Mouse (Mus musculus): ENCODE measurements at regions not wholly inside any gene's neighbourhood (a gene's known extent, or its start where the extent isn't known, plus 50 kb on each side); places are given as distances from the start of the nearest gene placed in this dataset.
"Not testable (repeated sequence)": the region's sequence is repeated elsewhere in the genome, so short reads cannot be mapped to it uniquely, and the experiment has no call there.

DNA sequence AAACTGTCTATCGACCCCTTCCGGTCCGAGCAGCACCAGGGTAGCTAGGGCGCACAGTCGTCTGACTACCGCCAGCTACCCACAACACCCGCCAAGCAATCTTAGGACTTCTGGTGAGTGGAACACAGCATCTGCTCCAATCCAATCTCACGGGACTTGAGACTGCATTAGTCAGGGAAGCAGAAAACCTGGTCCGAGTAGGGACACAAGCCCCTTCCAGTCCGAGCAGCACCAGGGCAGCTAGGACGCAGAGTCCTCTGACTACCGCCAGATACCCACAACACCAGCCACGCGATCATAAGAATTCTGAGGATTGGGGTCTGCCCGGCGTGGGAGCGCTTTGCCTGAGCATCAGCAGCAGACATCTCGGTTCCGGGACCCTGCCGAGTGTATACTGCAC, 79.6 kb downstream of the Gm10715 start:
- not testable (repeated sequence) for DNase-seq (ENCODE audit: low read depth, low spot score)

DNA sequence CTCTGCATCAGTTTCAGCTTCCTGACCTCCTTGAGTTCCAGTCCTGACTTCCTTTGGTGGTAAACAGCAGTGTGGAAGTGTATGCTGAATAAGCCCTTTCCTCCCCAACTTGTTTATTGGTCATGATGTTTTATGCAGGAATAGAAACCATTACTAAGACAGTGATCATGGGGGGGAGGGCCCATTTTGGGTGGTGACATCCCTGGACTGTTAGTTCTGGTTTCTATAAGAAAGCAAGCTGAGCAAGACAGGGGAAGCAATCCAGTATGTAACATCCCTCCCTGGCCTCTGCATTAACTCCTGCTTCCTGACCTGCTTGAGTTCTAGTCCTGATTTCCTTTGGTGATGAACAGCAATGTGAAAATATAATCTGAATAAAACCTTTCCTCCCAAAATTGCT, 124.5 kb downstream of the Gm10715 start:
- no peak for DNase-seq (ENCODE audit: low read depth, low spot score)

DNA sequence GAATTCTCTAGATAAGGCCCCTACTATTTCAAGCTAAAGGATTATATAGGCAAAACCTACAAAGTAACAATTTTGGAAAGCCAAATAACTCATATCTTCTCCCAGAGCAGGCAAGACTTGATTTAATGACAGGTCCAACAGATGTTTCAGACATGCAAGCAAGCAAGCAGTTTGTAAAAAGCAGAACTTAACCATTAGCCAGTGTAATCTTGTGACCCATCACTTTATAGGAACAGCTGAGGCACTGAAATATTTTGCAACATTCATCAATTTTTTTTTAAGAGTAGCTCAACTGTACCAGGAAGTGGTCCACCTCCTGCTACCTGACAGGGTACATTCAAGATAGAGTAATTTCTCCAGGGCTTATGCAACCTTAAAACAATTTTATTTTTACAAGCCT, 147.7 kb downstream of the Gm10715 start:
- no peak for DNase-seq (ENCODE audit: low read depth, low spot score)

GRCm38 (mm10) chr9:3199151-3200018, 135.6 kb upstream of the Alkbh8 start:
- peak; percentile 12 for DNase-seq (ENCODE audit: low read depth, low spot score)

- not testable (repeated sequence) for DNase-seq (ENCODE audit: low read depth, low spot score)
Measured at GRCm38 (mm10) chr9:3200019-3200347, 135.0 kb upstream of the Alkbh8 start.

DNA sequence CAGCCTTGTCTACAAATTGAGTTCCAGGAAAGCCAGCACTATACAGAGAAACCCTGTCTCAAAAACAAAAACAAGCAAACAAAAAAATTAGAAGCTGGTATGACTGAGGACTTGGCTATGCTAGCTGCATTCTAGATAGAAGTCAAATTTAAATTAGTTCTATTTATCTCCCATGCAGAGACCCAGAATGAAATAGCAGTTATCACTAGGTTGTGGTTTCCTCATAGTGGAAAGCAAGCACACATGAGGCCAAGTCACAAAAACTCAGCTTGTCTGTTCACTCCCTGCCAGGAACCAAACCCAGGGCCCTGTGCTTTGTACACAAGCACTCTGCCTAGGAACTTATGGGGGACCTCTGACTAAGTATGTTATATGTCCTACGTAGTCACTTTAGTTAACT, 126.8 kb upstream of the Alkbh8 start:
- not testable (repeated sequence) for DNase-seq (ENCODE audit: low read depth, low spot score)

DNA sequence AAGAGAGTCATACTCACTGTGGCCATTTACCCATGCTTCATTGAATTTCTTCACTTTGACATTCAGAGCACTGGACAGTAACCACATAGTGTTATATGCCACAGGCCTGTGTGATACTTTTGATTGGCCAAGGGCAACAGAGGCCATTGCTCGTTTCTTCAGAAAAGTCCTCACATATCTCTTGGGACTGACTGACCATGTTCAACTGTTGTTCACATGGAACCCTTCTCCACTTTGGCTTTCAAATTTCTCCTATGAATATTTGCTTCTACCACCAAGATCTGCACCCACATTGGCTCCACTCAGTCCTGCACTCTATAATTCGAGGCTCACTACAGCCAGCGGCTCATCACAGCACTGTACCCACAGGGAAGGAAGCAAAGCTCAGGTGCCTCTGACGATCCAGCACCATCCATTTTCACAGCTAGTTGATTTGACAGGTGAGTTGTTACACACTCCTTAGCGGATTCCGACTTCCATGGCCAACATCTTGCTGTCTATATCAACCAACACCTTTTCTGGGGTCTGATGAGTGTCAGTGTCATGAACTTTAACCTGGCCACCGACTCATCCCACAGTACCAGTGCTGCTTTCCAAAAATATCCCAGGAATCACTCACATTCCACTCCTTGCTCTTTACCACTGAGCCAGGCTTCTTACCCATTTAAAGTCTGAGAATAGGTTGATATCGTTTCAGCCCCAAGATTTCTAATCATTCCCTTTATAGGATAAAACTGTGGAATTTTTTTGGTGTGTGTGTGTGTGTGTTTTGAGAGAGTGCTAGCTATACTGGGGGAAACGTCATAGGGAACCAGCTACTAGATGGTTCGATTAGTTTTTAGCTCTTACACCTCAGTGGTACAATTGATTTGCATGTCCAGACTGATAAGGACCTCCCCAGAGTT, 76.3 kb upstream of the Alkbh8 start:
- DNase-seq (ENCODE audit: low read depth, low spot score): peak; percentile 100

- DNase-seq (ENCODE audit: low read depth, low spot score): peak; percentile 88
Measured at GRCm38 (mm10) chr9:3260181-3260580, 74.8 kb upstream of the Alkbh8 start.

GRCm38 (mm10) chr9:3260860-3261259, 74.1 kb upstream of the Alkbh8 start:
- DNase-seq (ENCODE audit: low read depth, low spot score): no peak

DNA sequence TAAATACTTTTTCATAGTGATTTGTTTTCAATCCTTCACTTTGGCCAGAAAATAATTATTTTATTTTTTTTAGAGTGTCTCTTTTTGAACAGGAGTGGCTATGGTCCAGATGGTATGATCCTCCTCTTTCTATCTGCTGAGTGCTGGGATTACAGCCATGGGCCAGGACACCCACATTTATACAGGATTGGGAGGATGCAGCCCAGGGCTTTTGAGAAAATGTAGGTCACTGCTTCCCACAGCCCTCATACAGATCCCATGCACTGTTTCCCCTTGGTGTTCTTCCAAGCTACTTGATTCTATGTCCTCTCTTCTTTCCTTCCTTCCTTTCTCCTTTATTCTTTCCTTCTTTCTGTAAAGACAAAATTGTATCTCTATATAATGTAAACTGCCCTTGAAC, 70.5 kb upstream of the Alkbh8 start:
- no peak for DNase-seq (ENCODE audit: low read depth, low spot score)

GRCm38 (mm10) chr9:3280496-3280895, 54.4 kb upstream of the Alkbh8 start:
- not testable (repeated sequence) for DNase-seq (ENCODE audit: low read depth, low spot score)

GRCm38 (mm10) chr9:3281906-3282305, 53.0 kb upstream of the Alkbh8 start:
- DNase-seq (ENCODE audit: low read depth, low spot score): not testable (repeated sequence)

DNA sequence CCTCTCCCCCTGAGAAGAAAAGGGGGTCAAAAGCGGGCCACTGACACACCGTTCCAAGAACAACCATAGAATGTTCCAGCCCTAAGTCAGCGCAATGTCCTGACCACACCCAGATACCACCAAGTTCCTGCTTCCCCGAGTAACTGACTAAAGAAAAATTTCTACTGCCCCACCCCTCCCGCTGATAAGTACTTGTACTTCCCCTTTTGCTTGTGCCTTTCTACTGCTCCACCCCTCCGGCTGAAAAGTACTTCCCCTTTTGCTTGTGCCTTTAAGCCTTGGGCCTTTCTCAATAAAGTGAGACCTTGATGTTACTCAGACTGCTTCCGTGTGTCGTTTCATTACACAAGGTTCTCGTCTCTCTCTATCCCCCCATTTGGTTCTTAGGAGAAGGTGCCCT, 51.6 kb upstream of the Alkbh8 start:
- not testable (repeated sequence) for DNase-seq (ENCODE audit: low read depth, low spot score)
